Mouse (Mus musculus) layer of hippocampus, postnatal 14 days (tissue): ENCODE measurements around the gene Pias3. TPM values are rescaled to one million over a fixed set of nuclear protein-coding genes. Genes with fewer than 3 reads are reported as not detected.
A peak's percentile ranks its signal among the peaks of the same experiment; 100 is the strongest.
"Not testable (repeated sequence)": the region's sequence is repeated elsewhere in the genome, so short reads cannot be mapped to it uniquely, and the experiment has no call there.

Source experiments
- DNase-seq, 2 experiments: peaks; one replicate each; pipeline ENCODE4 v3.0.0; 2021 to 2022; ENCODE audit warnings: low spot score in 2 of 2, mixed read lengths in 1 of 2
- total RNA-seq, 2 experiments: library from RNA; stranded (reverse); gene quantifications; 2 replicates each; pipeline ENCODE4 v1.2.3; 2021

Pias3 gene
- total RNA-seq, 2 experiments from 2014 or later, result 28.1 to 30.0 TPM

DNA sequence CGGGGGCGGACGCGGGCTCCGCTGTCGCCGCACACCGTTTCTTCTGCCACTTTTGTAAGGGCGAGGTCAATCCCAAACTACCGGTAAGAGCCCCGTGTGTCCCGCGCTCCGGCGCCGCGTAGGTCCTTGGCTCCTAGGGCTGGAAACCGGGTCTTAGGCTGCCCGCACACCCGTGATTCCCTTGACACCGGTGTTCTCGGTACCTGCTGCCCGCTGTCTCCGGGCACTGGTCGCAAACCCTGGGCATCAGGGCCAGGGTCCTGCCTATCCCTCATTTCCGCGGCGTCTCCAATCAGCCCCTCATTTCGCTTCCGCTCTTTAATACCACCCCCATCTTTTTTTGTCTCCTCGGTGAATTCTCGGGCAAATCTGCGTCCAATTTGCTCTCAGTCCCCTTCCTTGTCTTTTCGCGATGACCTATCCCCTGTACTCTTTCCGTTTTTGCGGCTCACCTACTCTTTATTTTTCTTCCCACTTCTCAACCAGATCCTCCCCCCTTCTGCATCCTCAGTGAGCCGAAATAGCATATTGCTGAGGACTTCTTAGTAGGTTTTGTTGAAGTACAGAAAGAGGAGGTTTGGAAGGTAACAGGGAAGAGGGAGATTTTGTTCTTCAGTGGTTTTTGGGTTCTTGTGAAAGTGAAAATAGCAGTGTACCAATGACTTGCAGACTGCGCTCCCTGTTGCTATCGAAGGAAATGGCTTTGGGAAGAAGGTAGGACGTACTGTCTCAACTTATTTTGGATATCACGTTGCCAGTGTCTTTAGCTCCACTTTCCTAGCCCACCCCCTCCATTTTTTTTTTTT is 31.8 kb downstream of the Pias3 start:
- DNase-seq, result peak in 1 of 2 experiments; percentile 34

DNA sequence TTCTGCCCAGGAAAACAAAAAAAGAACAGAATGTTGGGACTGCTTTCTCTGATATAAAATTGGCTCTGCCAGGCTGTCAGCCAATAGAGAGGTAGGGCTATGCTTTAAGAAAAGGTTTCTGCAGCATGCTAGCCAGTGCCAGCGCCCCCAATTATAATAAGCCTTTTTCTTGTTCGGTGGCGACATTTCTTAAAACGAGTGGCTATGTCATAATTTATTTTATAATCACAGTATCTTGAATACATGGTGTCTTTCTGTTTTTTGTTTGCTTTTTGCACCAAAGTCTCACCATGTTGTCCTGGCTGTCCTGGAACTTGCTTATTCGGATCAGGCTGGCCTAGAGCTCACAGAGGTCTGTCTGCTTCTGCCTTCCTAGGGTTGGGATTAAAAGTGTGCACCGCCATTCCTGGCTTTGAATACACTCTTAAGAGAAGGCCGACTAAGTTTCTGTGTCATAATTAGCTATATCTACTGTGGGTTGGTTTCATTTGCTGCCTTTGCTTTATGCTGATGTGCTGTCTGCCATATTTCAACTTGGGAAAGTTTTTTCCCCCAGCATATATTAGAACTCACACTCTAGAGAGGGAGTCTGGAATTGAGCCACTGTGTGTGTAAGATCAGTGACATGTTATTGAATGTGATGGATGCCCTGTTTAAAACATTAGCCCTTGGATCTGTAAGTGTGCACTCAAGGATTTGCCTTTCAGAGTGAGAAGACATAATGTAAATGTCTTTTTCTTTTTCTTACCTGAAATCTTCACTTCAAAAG is 32.6 kb downstream of the Pias3 start:
- no peak for DNase-seq

DNA sequence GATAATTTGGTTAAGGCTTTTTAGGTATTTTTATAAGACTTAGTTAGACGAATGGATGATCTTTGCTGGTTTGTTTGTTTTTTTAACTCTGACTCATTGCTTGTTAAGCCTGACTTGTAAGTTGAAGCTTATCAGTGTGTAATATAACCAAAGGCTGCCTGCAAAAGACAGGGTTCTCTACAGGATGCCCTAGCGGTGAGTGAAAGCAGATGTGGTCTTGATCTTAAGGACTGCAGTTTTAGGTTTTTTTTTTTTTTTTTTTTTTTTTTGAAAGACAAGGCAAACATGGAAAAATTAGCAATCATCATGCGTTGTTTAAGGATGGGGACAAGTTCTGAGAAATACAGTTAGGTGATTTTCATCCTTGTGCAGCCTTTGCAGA is 33.2 kb downstream of the Pias3 start:
- DNase-seq, result no peak

DNA sequence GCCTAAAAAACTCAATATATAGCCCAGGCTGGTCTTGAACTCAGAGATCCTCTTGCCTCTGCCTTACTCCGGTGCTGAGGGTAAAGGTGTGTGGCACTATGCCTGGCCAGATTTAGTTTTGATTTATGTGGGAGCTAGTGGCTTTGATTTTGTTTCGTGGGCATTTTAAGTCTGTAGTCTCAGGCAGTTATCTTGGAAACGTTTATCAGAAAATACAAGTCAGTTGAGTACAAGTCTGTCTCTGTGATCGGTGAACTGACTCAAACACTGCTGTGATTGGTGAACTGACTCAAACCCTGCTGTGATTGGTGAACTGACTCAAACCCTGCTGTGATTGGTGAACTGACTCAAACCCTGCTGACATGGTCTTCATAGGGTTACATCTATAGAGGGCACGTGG is 34.6 kb downstream of the Pias3 start:
- DNase-seq, result no peak

DNA sequence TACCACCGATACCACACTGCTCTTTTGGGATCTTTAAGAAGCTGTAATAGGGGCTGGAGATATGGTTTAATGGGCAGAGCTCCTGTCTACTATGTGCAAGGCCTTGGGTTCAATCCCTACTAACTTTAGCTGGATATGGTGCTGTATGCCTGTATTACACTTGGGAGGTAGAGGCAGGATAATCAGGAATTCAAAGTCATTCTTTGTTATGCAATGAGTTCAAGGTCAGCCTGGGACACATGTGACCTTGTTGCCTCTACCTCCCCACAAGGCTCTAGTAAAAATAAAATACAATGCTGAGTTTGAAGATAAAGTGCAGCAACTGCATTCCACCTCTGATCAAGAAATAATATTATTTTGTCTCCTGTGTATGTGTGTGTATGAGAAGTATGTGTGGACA is 37.8 kb downstream of the Pias3 start:
- no peak for DNase-seq

DNA sequence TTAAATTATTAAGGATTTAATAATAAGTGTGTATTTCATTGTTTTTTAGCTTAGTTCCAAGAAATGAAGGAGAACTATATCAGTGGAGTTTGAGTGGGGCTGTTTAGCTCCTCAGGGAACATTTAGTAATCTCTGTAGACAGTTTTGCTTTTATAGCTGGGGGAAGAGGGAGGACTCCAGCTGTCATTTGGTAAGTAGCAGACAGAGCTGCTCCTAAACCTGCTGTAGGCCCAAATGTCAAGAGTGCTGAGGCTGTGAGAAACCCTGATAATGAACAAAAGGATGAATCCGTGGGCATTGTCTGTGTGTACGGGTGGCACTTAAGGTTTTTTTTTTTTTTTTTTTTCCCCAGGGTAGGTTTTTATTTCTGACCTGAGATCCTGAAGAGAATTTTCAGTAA is 39.0 kb downstream of the Pias3 start:
- peak in 1 of 2 experiments; percentile 43 for DNase-seq

DNA sequence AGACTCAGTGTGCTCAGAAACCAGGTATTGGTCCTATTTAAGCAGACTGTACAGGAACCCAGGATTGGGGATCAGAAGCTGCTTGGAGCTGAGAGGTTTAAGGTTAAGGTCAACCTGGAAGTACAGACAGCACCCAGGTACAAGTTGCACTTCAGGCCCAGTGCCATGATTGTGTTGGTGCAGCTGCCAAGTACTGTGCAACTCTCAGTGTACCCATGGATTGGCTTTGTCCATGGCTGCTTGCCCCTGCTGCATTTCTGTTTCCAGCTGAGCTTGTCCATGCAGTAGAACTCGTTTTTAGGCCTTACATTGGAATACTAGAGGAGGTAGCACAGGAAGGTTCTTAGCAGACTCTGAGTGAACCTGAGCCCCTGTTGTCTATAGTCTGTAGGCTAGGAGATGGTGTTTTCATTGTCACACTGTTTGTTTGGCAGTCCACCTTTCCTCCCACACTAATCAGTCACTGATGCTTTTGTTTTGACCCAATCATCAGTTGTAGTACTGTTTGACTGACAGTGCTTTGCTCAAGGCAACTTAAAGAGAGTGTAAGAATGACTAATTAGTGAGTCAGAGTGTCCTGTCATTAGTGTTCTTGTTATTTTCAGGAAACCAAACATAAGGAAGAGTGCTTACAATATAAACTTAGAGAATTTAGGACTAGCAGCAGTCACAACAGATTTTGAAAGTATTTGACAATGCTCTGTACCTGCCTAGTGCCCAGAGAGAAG is 41.0 kb downstream of the Pias3 start:
- no peak for DNase-seq

DNA sequence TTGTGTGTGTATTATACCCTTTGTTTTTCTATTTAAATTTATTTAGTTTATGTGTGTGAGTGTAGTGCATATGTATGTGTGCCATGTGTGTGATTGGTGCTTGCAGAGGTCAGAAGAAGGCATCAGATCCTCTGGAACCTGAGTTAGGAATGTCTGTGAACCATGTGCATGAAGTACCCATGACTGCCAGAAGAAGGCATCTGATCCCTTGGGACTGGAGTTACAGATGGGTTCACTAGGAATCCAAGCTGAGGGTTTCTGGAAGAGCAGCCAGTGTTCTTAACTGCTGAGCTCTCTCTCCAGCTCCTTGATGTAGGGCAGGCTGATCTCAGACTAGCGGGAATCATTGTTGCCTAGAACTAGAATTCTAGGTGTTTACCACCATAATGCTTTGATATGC is 41.8 kb downstream of the Pias3 start:
- no peak for DNase-seq

DNA sequence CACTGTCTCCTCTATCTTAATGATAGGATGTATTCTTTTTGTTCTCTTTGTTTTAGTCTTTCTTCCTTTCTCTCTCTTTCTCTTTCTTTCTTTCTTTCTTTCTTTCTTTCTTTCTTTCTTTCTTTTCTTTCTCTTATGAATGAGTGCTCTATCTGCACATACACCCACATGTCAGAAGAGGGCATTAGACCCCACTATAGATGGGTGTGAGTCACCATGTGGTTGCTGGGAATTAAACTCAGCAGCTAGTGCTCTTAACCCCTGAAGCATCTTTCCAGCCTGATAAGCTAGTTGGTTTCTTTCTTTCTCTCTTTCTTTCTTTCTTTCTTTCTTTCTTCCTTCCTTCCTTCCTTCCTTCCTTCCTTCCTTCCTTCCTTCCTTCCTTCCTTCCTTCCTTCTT is 44.1 kb downstream of the Pias3 start:
- DNase-seq, result not testable (repeated sequence)

DNA sequence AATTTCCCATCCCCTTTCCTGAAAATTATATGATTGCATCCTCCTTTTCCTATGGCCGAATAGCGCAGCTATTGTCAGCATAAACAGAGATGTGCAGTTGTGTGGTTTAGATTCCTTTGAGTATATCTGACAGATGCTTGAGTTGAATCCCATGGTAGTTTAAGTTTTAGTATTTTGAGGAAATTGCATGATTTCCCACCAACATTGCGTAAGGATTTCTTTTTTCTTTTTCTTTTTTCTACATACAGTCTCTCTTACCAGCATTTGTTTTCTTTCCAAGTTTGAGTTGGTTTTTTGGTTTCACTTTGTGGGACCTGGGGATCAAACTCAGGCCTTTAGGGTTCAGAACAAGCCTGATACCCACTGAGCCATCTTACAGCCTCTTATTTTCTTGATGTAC is 48.2 kb downstream of the Pias3 start:
- no peak for DNase-seq

DNA sequence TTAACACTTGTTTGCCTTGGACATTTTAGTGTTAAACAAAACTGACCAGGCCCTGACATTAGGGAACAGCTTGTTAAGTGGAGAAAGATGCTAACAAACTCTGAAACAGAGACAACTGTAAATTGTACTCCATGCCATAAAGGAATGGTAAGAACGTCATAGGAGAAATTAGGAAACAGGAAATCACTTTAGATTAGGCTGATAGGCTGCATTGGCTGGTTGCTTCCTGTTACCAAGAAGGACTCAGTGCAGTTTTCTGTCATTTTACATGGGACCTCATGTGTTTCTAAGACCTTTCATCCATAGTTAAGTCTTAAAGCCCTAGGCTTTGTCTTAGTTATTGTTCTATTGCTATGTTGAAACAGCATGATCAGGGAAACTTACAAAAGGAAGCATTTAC is 50.6 kb downstream of the Pias3 start:
- no peak for DNase-seq

Other genes with a start within 250 kb of the Pias3 start
- not detected for gene BC107364, start 244.1 kb upstream of the Pias3 start, total RNA-seq
- gene Hfe2, start 171.2 kb upstream of the Pias3 start, total RNA-seq, result under 1 TPM in 1 of 2 experiments, not detected in 1; 0.16 TPM
- 10 to 100 TPM; 48.3 to 49.8 TPM for gene Txnip, start 138.4 kb upstream of the Pias3 start, total RNA-seq
- gene Gm16253, start 119.4 kb upstream of the Pias3 start, total RNA-seq, result not detected
- 10 to 100 TPM; 26.7 to 29.7 TPM for gene Polr3gl, start 102.2 kb upstream of the Pias3 start, total RNA-seq
- 10 to 100 TPM; 45.9 to 51.8 TPM for gene Ankrd34a, start 99.7 kb upstream of the Pias3 start, total RNA-seq
- gene Lix1l, start 95.2 kb upstream of the Pias3 start, total RNA-seq, result 10 to 100 TPM; 31.6 to 32.8 TPM
- 10 to 100 TPM; 51.9 to 52.5 TPM for gene Rbm8a, start 66.5 kb upstream of the Pias3 start, total RNA-seq
- 10 to 100 TPM; 48.1 to 49.8 TPM for gene Pex11b, start 61.0 kb upstream of the Pias3 start, total RNA-seq
- gene Gm42957, start 60.9 kb upstream of the Pias3 start, total RNA-seq, result under 1 TPM; 0.10 to 0.44 TPM
- gene Itga10, start 50.8 kb upstream of the Pias3 start, total RNA-seq, result 1 to 10 TPM; 1.1 to 2.5 TPM
- gene Ankrd35, start 26.3 kb upstream of the Pias3 start, total RNA-seq, result 1 to 10 TPM; 6.4 to 6.5 TPM
- gene Nudt17, start 12.2 kb downstream of the Pias3 start, total RNA-seq, result 10 to 100 TPM; 12.1 to 14.6 TPM
- 10 to 100 TPM; 25.5 to 26.3 TPM for gene Polr3c, start 31.2 kb downstream of the Pias3 start, total RNA-seq
- gene Rnf115, start 31.3 kb downstream of the Pias3 start, total RNA-seq, result 10 to 100 TPM; 59.6 to 60.9 TPM
- gene Pdzk1, start 132.9 kb downstream of the Pias3 start, total RNA-seq, result under 1 TPM; 0.29 to 0.58 TPM
- gene Cd160, start 133.0 kb downstream of the Pias3 start, total RNA-seq, result not detected
- gene Gja5, start 208.3 kb downstream of the Pias3 start, total RNA-seq, result 1 to 10 TPM; 1.4 to 4.1 TPM
- gene Gpr89, start 209.0 kb downstream of the Pias3 start, total RNA-seq, result 10 to 100 TPM; 40.2 to 45.0 TPM
- not detected for gene Gja8, start 229.6 kb downstream of the Pias3 start, total RNA-seq